In genomic region chr2:117121984-117122605, GRCm38 (mm10) we compare ENCODE assay signal across 8 mouse cellular contexts. TPM values are rescaled to one million over a fixed set of nuclear protein-coding genes. Genes with fewer than 3 reads are reported as not detected.
DNase-seq lines count a peak whose midpoint lies in the region; ATAC-seq and TF ChIP-seq lines count a peak whose summit lies in the region.

No protein-coding gene starts in this region.

- H3K4me2 ChIP-seq in intestine, embryonic 15.5 days (replicated peaks), result peak overlapping the region; percentile 65
- peak overlapping the region; percentile 69 for H3K4me2 ChIP-seq in neural tube, embryonic 15.5 days

- intact Hi-C loops in left cerebral cortex, postnatal 4 days (cut with DNase I), result loop anchor here (5.0 kb wide), 3 partner anchors 60 to 225 kb away; no protein-coding TSS in a partner anchor

- no peak for TF ChIP-seq POLR2A in cerebellum, adult 2 months (IDR thresholded peaks at IDR 0.05; ENCODE audit: borderline replicate concordance, insufficient read depth, low read length)
- TF ChIP-seq POLR2A in spleen, adult 2 months (IDR thresholded peaks at IDR 0.05; ENCODE audit: low read depth, low read length), result no peak

- WGBS in cerebellum, adult 2 months, result under 1% methylated on average over 19 of the region's 19 CpGs
- WGBS in spleen, adult 2 months, result under 1% methylated on average over 19 of the region's 19 CpGs
- under 1% methylated on average over 19 of the region's 19 CpGs for WGBS in intestine, embryonic 15.5 days
- WGBS in neural tube, embryonic 15.5 days, result under 1% methylated on average over 19 of the region's 19 CpGs

- TF ChIP-seq CTCF in cerebellum, adult 2 months (IDR thresholded peaks at IDR 0.05; ENCODE audit: borderline replicate concordance, insufficient read depth, low read depth, low read length), result no peak
- no peak for TF ChIP-seq CTCF in spleen, adult 2 months (IDR thresholded peaks at IDR 0.05; ENCODE audit: extremely low read depth, insufficient read depth, insufficient read length, insufficient replicate concordance)

- peak overlapping the region; percentile 94 for H3K9ac ChIP-seq in intestine, embryonic 15.5 days
- peak overlapping the region; percentile 93 for H3K9ac ChIP-seq in neural tube, embryonic 15.5 days (replicated peaks)

- H3K9me3 ChIP-seq in intestine, embryonic 15.5 days, result no peaks in the 10 kb centered on the region
- no peaks in the 10 kb centered on the region for H3K9me3 ChIP-seq in neural tube, embryonic 15.5 days (replicated peaks)

- no peak for ATAC-seq in intestine, embryonic 15.5 days
- ATAC-seq in neural tube, embryonic 15.5 days (ENCODE audit: low FRiP score), result no peak

- no peaks in the 10 kb centered on the region; the same call in 1 of the 2 replicates for H3K4me1 ChIP-seq in cerebellum, adult 2 months (ENCODE audit: control insufficient read depth, insufficient read depth, low read length)
- no peaks in the 10 kb centered on the region for H3K4me1 ChIP-seq in spleen, adult 2 months (ENCODE audit: control insufficient read depth, insufficient read depth, insufficient read length)
- peaks cover 4% of the 10 kb centered on the region; the same call in 1 of the 2 replicates for H3K4me1 ChIP-seq in intestine, embryonic 15.5 days (replicated peaks)
- peaks cover 22% of the 10 kb centered on the region for H3K4me1 ChIP-seq in neural tube, embryonic 15.5 days

- no peaks in the 10 kb centered on the region for H3K36me3 ChIP-seq in spleen, adult 2 months (ENCODE audit: control insufficient read depth, insufficient read depth, low read length)
- H3K36me3 ChIP-seq in intestine, embryonic 15.5 days, result no peaks in the 10 kb centered on the region
- no peaks in the 10 kb centered on the region for H3K36me3 ChIP-seq in neural tube, embryonic 15.5 days

- peak overlapping the region; percentile 91; the same call in 1 of the 2 replicates for H3K27ac ChIP-seq in cerebellum, adult 2 months (ENCODE audit: insufficient read depth, low read length)
- no peak overlapping the region for H3K27ac ChIP-seq in spleen, adult 2 months (ENCODE audit: insufficient read depth, low read length)
- peak overlapping the region; percentile 99 for H3K27ac ChIP-seq in intestine, embryonic 15.5 days
- H3K27ac ChIP-seq in neural tube, embryonic 15.5 days (replicated peaks), result peak overlapping the region; percentile 99

- no peaks in the 10 kb centered on the region for H3K27me3 ChIP-seq in cerebellum, adult 2 months (ENCODE audit: control insufficient read depth, insufficient read depth, low read length)
- peaks cover 2% of the 10 kb centered on the region; the same call in 1 of the 2 replicates for H3K27me3 ChIP-seq in spleen, adult 2 months (ENCODE audit: control insufficient read depth, insufficient read depth, low read length)
- H3K27me3 ChIP-seq in intestine, embryonic 15.5 days (replicated peaks), result no peaks in the 10 kb centered on the region
- H3K27me3 ChIP-seq in neural tube, embryonic 15.5 days (replicated peaks), result no peaks in the 10 kb centered on the region

- no peak for DNase-seq in cerebellum, adult 2 months
- DNase-seq in cerebellum, postnatal 14 days, result no peak
- DNase-seq in spleen, adult 2 months (ENCODE audit: low read depth in 1 of 2, low spot score in 2 of 2), result no peak
- DNase-seq in spleen, adult 12 weeks (ENCODE audit: low spot score), result no peak
- no peak for DNase-seq in left cerebral cortex, postnatal 4 days
- DNase-seq in right cerebral cortex, postnatal 25 days, result no peak

- H3K4me3 ChIP-seq in cerebellum, adult 2 months (replicated peaks; ENCODE audit: insufficient read depth, low read depth, low read length), result peak overlapping the region; percentile 78
- peak overlapping the region; percentile 88 for H3K4me3 ChIP-seq in spleen, adult 2 months (ENCODE audit: extremely low read depth, insufficient read depth, insufficient read length)
- H3K4me3 ChIP-seq in intestine, embryonic 15.5 days (replicated peaks), result peak overlapping the region; percentile 97
- H3K4me3 ChIP-seq in neural tube, embryonic 15.5 days (replicated peaks), result peak overlapping the region; percentile 95

RNA-seq across cellular contexts. Expression of gene Spred1, which starts 0.9 kb away (rescaled TPM):
- 32.1 and 33.9 TPM in 2 replicates for polyA plus RNA-seq in cerebellum, adult 2 months (2012; rRNA removed)
- 2.2 and 2.9 TPM in 2 replicates for polyA plus RNA-seq in spleen, adult 2 months (2012; rRNA removed)
- polyA plus RNA-seq in intestine, embryonic 15.5 days (2015; fragmentation: Nextera tagmentation; extraction: Ambion mirVana), result 10.1 and 13.0 TPM in 2 replicates
- polyA plus RNA-seq in neural tube, embryonic 15.5 days (2015; fragmentation: Nextera tagmentation; extraction: Ambion mirVana), result 11.2 and 13.3 TPM in 2 replicates
- 10 to 100 TPM; 53.4 to 58.2 TPM for total RNA-seq in left cerebral cortex, postnatal 4 days (2021)
